Mouse (Mus musculus) embryonic facial prominence, embryonic 11.5 days (tissue): ENCODE measurements around the gene Adam22. TPM values are rescaled to one million over a fixed set of nuclear protein-coding genes. Genes with fewer than 3 reads are reported as not detected.
"Not testable (repeated sequence)": the region's sequence is repeated elsewhere in the genome, so short reads cannot be mapped to it uniquely, and the experiment has no call there.

ENCODE experiments used
- ATAC-seq: fragments of 200-750 bp; cut with Nextera tagmentation; replicated peaks from 2 replicates; pipeline ENCODE4 v1.8.0; 2017; ENCODE audit warnings: low read depth; ENCODE audit not compliant: insufficient number of reproducible peaks, low FRiP score, low TSS enrichment
- DNase-seq: peaks from one replicate; pipeline ENCODE4 v3.0.0-alpha.2; 2015; ENCODE audit warnings: low spot score
- H3K27ac ChIP-seq: fragments of 300-500 bp; sonication (generic); replicated peaks from 2 replicates; pipeline ENCODE4 v1.5.1; 2014; ENCODE audit warnings: mild to moderate bottlenecking, low read depth, low read length, control low read depth
- H3K27me3 ChIP-seq: fragments of 300-500 bp; sonication (generic); 2 replicates; pipeline ENCODE4 v1.6.1; 2014; ENCODE audit warnings: mild to moderate bottlenecking, low read length, moderate library complexity, mixed read lengths; ENCODE audit not compliant: control insufficient read depth, insufficient read depth
- H3K36me3 ChIP-seq: fragments of 300-500 bp; sonication (generic); replicated peaks from 2 replicates; pipeline ENCODE4 v1.6.1; 2014; ENCODE audit warnings: low read depth, mild to moderate bottlenecking, low read length, moderate library complexity, mixed read lengths; ENCODE audit not compliant: control insufficient read depth, insufficient read depth
- H3K4me1 ChIP-seq: fragments of 300-500 bp; sonication (generic); 2 replicates; pipeline ENCODE4 v1.6.1; 2014; ENCODE audit warnings: low read length, mixed read lengths; ENCODE audit not compliant: control insufficient read depth, insufficient read depth
- H3K4me2 ChIP-seq: fragments of 300-500 bp; sonication (generic); 2 replicates; pipeline ENCODE4 v1.6.1; 2014; ENCODE audit warnings: low read depth, mild to moderate bottlenecking, control low read depth, low read length, moderate library complexity
- H3K4me3 ChIP-seq: fragments of 300-500 bp; sonication (generic); 2 replicates; pipeline ENCODE4 v1.5.1; 2014; ENCODE audit warnings: low read depth, low read length, control low read depth
- H3K9ac ChIP-seq: fragments of 300-500 bp; sonication (generic); replicated peaks from 2 replicates; pipeline ENCODE4 v1.6.1; 2014; ENCODE audit warnings: mild to moderate bottlenecking, control low read depth, low read length
- H3K9me3 ChIP-seq: fragments of 300-500 bp; sonication (generic); replicated peaks from 2 replicates; pipeline ENCODE4 v1.6.1; 2016; ENCODE audit warnings: mild to moderate bottlenecking, low read length, inconsistent platforms, mixed read lengths; ENCODE audit not compliant: control insufficient read depth
- WGBS: fragments of 180-500 bp; shearing (Covaris S2); extraction: QIAGEN DNeasy Blood & Tissue Kit; methylation state at CpG from one replicate; pipeline ENCODE4 v1.1.7; 2014; 5-methylcytosine and 5-hydroxymethylcytosine counted together
- polyA plus RNA-seq: library from polyadenylated mRNA; unstranded; fragments of >200 nt; fragmentation: Nextera tagmentation; extraction: Ambion mirVana; gene quantifications from 2 replicates; pipeline ENCODE4 v1.2.1, GENCODE M21; 2014

Adam22 gene
- polyA plus RNA-seq, 1 experiment from 2014 or later: 12.1 TPM

GRCm38 (mm10) chr5:8184992-8185391 lies 183.0 kb downstream of the Adam22 start:
- not testable (repeated sequence) for DNase-seq, ATAC-seq, H3K36me3 ChIP-seq, H3K4me2 ChIP-seq, H3K9me3 ChIP-seq, H3K27me3 ChIP-seq, H3K9ac ChIP-seq, H3K4me1 ChIP-seq, H3K4me3 ChIP-seq, H3K27ac ChIP-seq
- 88% methylated on average over 1 of the region's 1 CpGs for WGBS

GRCm38 (mm10) chr5:8180646-8181045 lies 187.3 kb downstream of the Adam22 start:
- Histone ChIP-seq H3K4me2 (no peak overlapping the region), H3K27ac (no peak overlapping the region), H3K9me3 (no peaks in the 10 kb centered on the region), H3K4me1 (no peaks in the 10 kb centered on the region), H3K27me3 (no peaks in the 10 kb centered on the region), H3K4me3 (no peak overlapping the region), H3K9ac (no peak overlapping the region), H3K36me3 (no peaks in the 10 kb centered on the region)
- ATAC-seq (no peak), DNase-seq (no peak)
- 67% methylated on average over 1 of the region's 1 CpGs for WGBS

- no peaks in the 10 kb centered on the region for H3K27me3 ChIP-seq
- no peak overlapping the region for H3K27ac ChIP-seq
- 89% methylated on average over 17 of the region's 17 CpGs for WGBS
- ATAC-seq (no peak), DNase-seq (no peak)
- H3K9me3 ChIP-seq: no peaks in the 10 kb centered on the region
- H3K36me3 ChIP-seq: no peaks in the 10 kb centered on the region
- H3K4me2 ChIP-seq: no peak overlapping the region
- H3K4me3 ChIP-seq: no peak overlapping the region
- no peaks in the 10 kb centered on the region for H3K4me1 ChIP-seq
- H3K9ac ChIP-seq: no peak overlapping the region
These were observed 189.8 kb downstream of the Adam22 start for GRCm38 (mm10) chr5:8178111-8178510.

GRCm38 (mm10) chr5:8164773-8165172 lies 203.2 kb downstream of the Adam22 start:
- Histone ChIP-seq H3K27ac (no peak overlapping the region), H3K9me3 (no peaks in the 10 kb centered on the region), H3K4me1 (no peaks in the 10 kb centered on the region), H3K27me3 (no peaks in the 10 kb centered on the region), H3K9ac (no peak overlapping the region), H3K36me3 (no peaks in the 10 kb centered on the region), H3K4me3 (no peak overlapping the region), H3K4me2 (no peak overlapping the region)
- ATAC-seq (no peak), DNase-seq (peak; percentile 54)
- WGBS: 53% methylated on average over 4 of the region's 4 CpGs

GRCm38 (mm10) chr5:8151645-8152044 lies 216.3 kb downstream of the Adam22 start:
- Histone ChIP-seq H3K4me3 (no peak overlapping the region), H3K9me3 (no peaks in the 10 kb centered on the region), H3K36me3 (no peaks in the 10 kb centered on the region), H3K4me2 (no peak overlapping the region), H3K27me3 (no peaks in the 10 kb centered on the region), H3K9ac (no peak overlapping the region), H3K27ac (no peak overlapping the region), H3K4me1 (no peaks in the 10 kb centered on the region)
- ATAC-seq (no peak), DNase-seq (no peak)
- 89% methylated on average over 1 of the region's 1 CpGs for WGBS

- no peaks in the 10 kb centered on the region for H3K9me3 ChIP-seq
- H3K27me3 ChIP-seq: no peaks in the 10 kb centered on the region
- WGBS: 95% methylated on average over 2 of the region's 2 CpGs
- H3K4me2 ChIP-seq: no peak overlapping the region
- DNase-seq (no peak), ATAC-seq (no peak)
- H3K36me3 ChIP-seq: no peaks in the 10 kb centered on the region
- no peak overlapping the region for H3K27ac ChIP-seq
- H3K9ac ChIP-seq: no peak overlapping the region
- H3K4me3 ChIP-seq: no peak overlapping the region
- no peaks in the 10 kb centered on the region for H3K4me1 ChIP-seq
These were observed 221.8 kb downstream of the Adam22 start for GRCm38 (mm10) chr5:8146146-8146545.

- peak; percentile 46 for DNase-seq
- no peak overlapping the region for H3K4me2 ChIP-seq
- 65% methylated on average over 5 of the region's 5 CpGs for WGBS
These were observed 222.5 kb downstream of the Adam22 start for GRCm38 (mm10) chr5:8145473-8145872.

GRCm38 (mm10) chr5:8132546-8132945 lies 235.4 kb downstream of the Adam22 start:
- ATAC-seq: no peak
- 81% methylated on average over 5 of the region's 5 CpGs for WGBS

More at GRCm38 (mm10) chr5:8145473-8145872, 222.5 kb downstream of the Adam22 start:
- Histone ChIP-seq H3K27ac (no peak overlapping the region), H3K9me3 (no peaks in the 10 kb centered on the region), H3K4me1 (no peaks in the 10 kb centered on the region), H3K36me3 (no peaks in the 10 kb centered on the region), H3K9ac (no peak overlapping the region), H3K4me3 (no peak overlapping the region), H3K27me3 (no peaks in the 10 kb centered on the region)
- ATAC-seq: no peak

More at GRCm38 (mm10) chr5:8132546-8132945, 235.4 kb downstream of the Adam22 start:
- no peaks in the 10 kb centered on the region for H3K4me1 ChIP-seq
- DNase-seq: no peak
- H3K27ac ChIP-seq: no peak overlapping the region
- no peak overlapping the region for H3K4me3 ChIP-seq
- no peaks in the 10 kb centered on the region for H3K9me3 ChIP-seq
- no peaks in the 10 kb centered on the region for H3K36me3 ChIP-seq
- no peaks in the 10 kb centered on the region for H3K27me3 ChIP-seq
- H3K9ac ChIP-seq: no peak overlapping the region
- no peak overlapping the region for H3K4me2 ChIP-seq
